Mouse (Mus musculus) midbrain, embryonic 11.5 days (tissue): ENCODE measurements at regions not wholly inside any gene's neighbourhood (a gene's known extent, or its start where the extent isn't known, plus 50 kb on each side); places are given as distances from the start of the nearest gene placed in this dataset.

Experiments used
- ATAC-seq: fragments of 200-750 bp; cut with Nextera tagmentation; 2 replicates; pipeline ENCODE4 v1.8.0; 2017; ENCODE audit warnings: moderate TSS enrichment, moderate library complexity; ENCODE audit not compliant: low FRiP score
- DNase-seq: peaks from one replicate; pipeline ENCODE4 v3.0.0; 2015; ENCODE audit warnings: low spot score; ENCODE audit errors: missing footprints
- H3K27ac ChIP-seq: fragments of 300-500 bp; sonication (generic); 2 replicates; pipeline ENCODE4 v1.5.1; 2014; ENCODE audit warnings: low read depth, low read length
- H3K27me3 ChIP-seq: fragments of 300-500 bp; sonication (generic); 2 replicates; pipeline ENCODE4 v1.6.1; 2014; ENCODE audit warnings: mild to moderate bottlenecking, low read length, moderate library complexity, mixed read lengths; ENCODE audit not compliant: control insufficient read depth, insufficient read depth
- H3K36me3 ChIP-seq: fragments of 300-500 bp; sonication (generic); 2 replicates; pipeline ENCODE4 v1.6.1; 2014; ENCODE audit warnings: mild to moderate bottlenecking, low read length, moderate library complexity, mixed read lengths; ENCODE audit not compliant: control insufficient read depth, insufficient read depth
- H3K4me1 ChIP-seq: fragments of 300-500 bp; sonication (generic); 2 replicates; pipeline ENCODE4 v1.6.1; 2014; ENCODE audit warnings: low read length; ENCODE audit not compliant: control insufficient read depth, insufficient read depth
- H3K4me2 ChIP-seq: fragments of 300-500 bp; sonication (generic); 2 replicates; pipeline ENCODE4 v1.6.1; 2014; ENCODE audit warnings: mild to moderate bottlenecking, moderate library complexity
- H3K4me3 ChIP-seq: fragments of 300-500 bp; sonication (generic); 2 replicates; pipeline ENCODE4 v1.5.1; 2014; ENCODE audit warnings: low read depth, low read length
- H3K9ac ChIP-seq: fragments of 300-500 bp; sonication (generic); 2 replicates; pipeline ENCODE4 v1.6.1; 2014; ENCODE audit warnings: low read length
- H3K9me3 ChIP-seq: fragments of 300-500 bp; sonication (generic); 2 replicates; pipeline ENCODE4 v1.6.1; 2016; ENCODE audit warnings: low read length; ENCODE audit not compliant: control insufficient read depth
- WGBS: fragments of 180-500 bp; shearing (Covaris S2); extraction: QIAGEN DNeasy Blood & Tissue Kit; methylation state at CpG from one replicate; pipeline ENCODE4 v1.1.7; 2014; 5-methylcytosine and 5-hydroxymethylcytosine counted together

DNA sequence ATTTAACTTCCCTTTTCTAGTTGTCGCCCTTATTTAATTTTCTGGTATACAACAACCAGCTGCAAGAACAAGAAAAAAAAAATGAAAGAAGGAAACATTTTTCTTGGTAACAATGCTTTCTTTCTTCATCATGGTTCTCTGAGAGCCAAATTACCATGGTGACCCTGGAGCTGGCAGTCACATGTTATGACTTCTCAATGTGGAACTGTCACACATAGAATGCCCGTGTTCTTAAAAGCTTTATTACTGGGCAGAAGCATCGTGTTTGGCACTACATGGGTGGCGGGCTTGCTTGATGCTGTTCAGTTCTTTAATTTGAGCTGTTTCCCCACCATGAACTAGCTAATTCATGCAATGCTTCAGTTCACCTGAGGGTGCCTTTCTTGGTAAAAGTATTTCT lies 504.7 kb upstream of the Got2 start:
- DNase-seq (no peak), ATAC-seq (no peak)
- no peak overlapping the region for H3K27ac ChIP-seq
- WGBS = 80% methylated on average over 4 of the region's 4 CpGs
- H3K9ac ChIP-seq = no peak overlapping the region
- no peaks in the 10 kb centered on the region for H3K9me3 ChIP-seq
- no peaks in the 10 kb centered on the region for H3K27me3 ChIP-seq
- H3K4me1 ChIP-seq = no peaks in the 10 kb centered on the region
- no peak overlapping the region for H3K4me2 ChIP-seq
- H3K36me3 ChIP-seq = no peaks in the 10 kb centered on the region
- H3K4me3 ChIP-seq = no peak overlapping the region

- whole genome bisulfite sequencing = 84% methylated on average over 3 of the region's 3 CpGs
- DNase-seq = no peak
Measured at GRCm38 (mm10) chr8:96389251-96389650, 500.9 kb upstream of the Got2 start.

DNA sequence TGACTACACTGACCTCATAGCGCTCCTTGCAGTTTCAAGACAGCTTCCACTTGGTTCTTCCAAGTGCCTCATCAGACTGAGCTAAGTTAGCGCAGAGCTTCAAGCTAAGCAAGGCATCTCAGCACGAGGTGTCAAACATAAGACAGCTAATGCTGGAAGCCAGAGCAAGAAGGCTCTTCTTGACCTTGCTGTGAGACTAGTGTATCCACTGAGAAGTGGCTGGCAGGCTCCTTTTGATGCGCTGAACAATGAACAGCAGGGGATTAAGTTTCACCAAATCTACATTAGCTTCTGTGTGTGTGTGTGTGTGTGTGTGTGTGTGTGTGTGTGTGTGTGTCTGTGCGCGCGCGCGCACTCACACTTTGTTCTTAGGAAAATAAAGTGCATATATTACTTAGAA lies 482.2 kb upstream of the Got2 start:
- DNase-seq (no peak), ATAC-seq (peak; percentile 58; the same call in 1 of the 2 replicates)
- Histone ChIP-seq H3K36me3 (no peaks in the 10 kb centered on the region), H3K9me3 (no peaks in the 10 kb centered on the region), H3K4me3 (no peak overlapping the region), H3K27me3 (no peaks in the 10 kb centered on the region), H3K9ac (no peak overlapping the region), H3K4me1 (no peaks in the 10 kb centered on the region), H3K4me2 (no peak overlapping the region), H3K27ac (no peak overlapping the region)
- WGBS = 79% methylated on average over 9 of the region's 9 CpGs

More at GRCm38 (mm10) chr8:96389251-96389650, 500.9 kb upstream of the Got2 start:
- Histone ChIP-seq H3K9me3 (no peaks in the 10 kb centered on the region), H3K4me2 (no peak overlapping the region), H3K4me3 (no peak overlapping the region), H3K27ac (no peak overlapping the region), H3K36me3 (no peaks in the 10 kb centered on the region), H3K27me3 (no peaks in the 10 kb centered on the region), H3K9ac (no peak overlapping the region), H3K4me1 (no peaks in the 10 kb centered on the region)
- no peak for ATAC-seq

GRCm38 (mm10) chr8:96362853-96363445 lies 474.6 kb upstream of the Got2 start:
- Histone ChIP-seq H3K4me1 (0 out of 2 replicates have a peak, but pooled peaks cover 7% of the 10 kb centered on the region), H3K4me3 (no peak overlapping the region), H3K27ac (no peak overlapping the region), H3K27me3 (no peaks in the 10 kb centered on the region), H3K4me2 (no peak overlapping the region), H3K9me3 (no peaks in the 10 kb centered on the region), H3K9ac (no peak overlapping the region), H3K36me3 (no peaks in the 10 kb centered on the region)
- DNase-seq = peak; percentile 87
- 24% methylated on average over 14 of the region's 14 CpGs for WGBS
- ATAC-seq = peak; percentile 65

DNA sequence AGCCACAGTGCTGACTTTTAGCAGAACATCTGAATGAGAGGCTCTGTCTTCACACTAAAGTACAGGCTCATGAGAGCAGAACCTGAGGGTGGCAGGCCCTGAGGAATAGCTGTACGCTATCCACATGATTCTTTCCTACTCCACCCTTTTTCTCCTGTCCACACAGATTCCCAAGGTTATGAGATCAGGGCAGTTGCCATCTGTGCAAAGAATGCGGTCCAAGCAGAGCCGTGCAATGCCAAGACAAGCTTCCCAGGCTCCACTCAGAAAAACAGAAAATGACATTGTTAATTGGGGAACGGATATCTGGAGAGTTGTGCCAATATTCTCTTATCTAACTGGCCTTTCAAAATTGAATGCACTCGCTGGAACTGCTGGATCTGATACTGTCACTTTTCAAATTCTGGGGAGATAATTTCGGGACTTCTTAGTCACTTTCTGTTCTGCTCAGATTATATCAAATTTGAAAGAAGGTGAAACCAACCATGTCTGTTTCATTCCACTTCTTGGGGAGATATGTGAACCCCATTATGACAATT lies 462.3 kb upstream of the Got2 start:
- ATAC-seq (no peak), DNase-seq (no peak)
- no peak overlapping the region for H3K4me2 ChIP-seq
- 82% methylated on average over 6 of the region's 6 CpGs for WGBS
- no peaks in the 10 kb centered on the region for H3K9me3 ChIP-seq
- no peaks in the 10 kb centered on the region for H3K27me3 ChIP-seq
- H3K4me3 ChIP-seq = no peak overlapping the region
- no peaks in the 10 kb centered on the region for H3K36me3 ChIP-seq
- no peak overlapping the region for H3K27ac ChIP-seq
- H3K4me1 ChIP-seq = no peaks in the 10 kb centered on the region
- H3K9ac ChIP-seq = no peak overlapping the region

- Histone ChIP-seq H3K9ac (no peak overlapping the region), H3K27ac (no peak overlapping the region), H3K4me2 (no peak overlapping the region), H3K27me3 (no peaks in the 10 kb centered on the region), H3K4me1 (no peaks in the 10 kb centered on the region), H3K9me3 (no peaks in the 10 kb centered on the region), H3K36me3 (no peaks in the 10 kb centered on the region), H3K4me3 (no peak overlapping the region)
- no peak for DNase-seq
- 78% methylated on average over 6 of the region's 6 CpGs for WGBS
- ATAC-seq = no peak
Measured at GRCm38 (mm10) chr8:96349503-96349902, 461.2 kb upstream of the Got2 start.

GRCm38 (mm10) chr8:96340702-96341101 lies 452.4 kb upstream of the Got2 start:
- ATAC-seq (no peak), DNase-seq (no peak)
- 90% methylated on average over 3 of the region's 3 CpGs for WGBS
- Histone ChIP-seq H3K27me3 (no peaks in the 10 kb centered on the region), H3K9ac (no peak overlapping the region), H3K36me3 (no peaks in the 10 kb centered on the region), H3K27ac (no peak overlapping the region), H3K4me3 (no peak overlapping the region), H3K9me3 (no peaks in the 10 kb centered on the region), H3K4me1 (no peaks in the 10 kb centered on the region), H3K4me2 (no peak overlapping the region)

DNA sequence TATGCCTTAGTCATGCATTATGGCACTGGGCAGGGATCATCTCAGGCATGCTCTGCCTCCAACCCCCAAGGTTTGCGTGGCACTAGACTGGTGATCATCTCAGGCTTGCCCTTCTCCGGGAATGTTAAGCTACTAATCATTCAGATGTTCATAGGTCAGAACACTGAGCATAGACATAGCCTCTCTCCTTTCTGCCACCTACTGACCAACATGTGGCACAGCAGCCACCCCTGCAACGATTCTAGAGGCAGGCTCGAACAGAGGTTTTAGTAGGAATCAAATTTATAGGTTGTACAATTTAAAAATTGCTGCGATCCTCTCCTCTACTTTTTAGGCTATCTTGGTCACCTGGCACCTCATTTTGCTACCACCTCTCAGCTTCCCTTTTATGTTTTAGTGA lies 430.0 kb upstream of the Got2 start:
- H3K4me3 ChIP-seq = no peak overlapping the region
- H3K4me1 ChIP-seq = no peaks in the 10 kb centered on the region
- no peaks in the 10 kb centered on the region for H3K9me3 ChIP-seq
- no peaks in the 10 kb centered on the region for H3K36me3 ChIP-seq
- H3K27ac ChIP-seq = no peak overlapping the region
- ATAC-seq = no peak
- 77% methylated on average over 5 of the region's 5 CpGs for WGBS
- no peak overlapping the region for H3K4me2 ChIP-seq
- no peak overlapping the region for H3K9ac ChIP-seq
- H3K27me3 ChIP-seq = no peaks in the 10 kb centered on the region
- DNase-seq = no peak

- Histone ChIP-seq H3K9ac (no peak overlapping the region), H3K9me3 (no peaks in the 10 kb centered on the region), H3K27ac (no peak overlapping the region), H3K27me3 (no peaks in the 10 kb centered on the region), H3K4me2 (no peak overlapping the region), H3K4me1 (no peaks in the 10 kb centered on the region), H3K4me3 (no peak overlapping the region), H3K36me3 (no peaks in the 10 kb centered on the region)
- ATAC-seq (no peak), DNase-seq (peak; percentile 86)
- 82% methylated on average over 12 of the region's 12 CpGs for WGBS
Measured at GRCm38 (mm10) chr8:96308989-96309718, 420.8 kb upstream of the Got2 start.
